Mouse (Mus musculus): ENCODE data around the gene Dnah8. TPM values are rescaled to one million over a fixed set of nuclear protein-coding genes. Genes with fewer than 3 reads are reported as not detected.
A peak's percentile ranks its signal among the peaks of the same experiment; 100 is the strongest.
"Not testable (repeated sequence)": the region's sequence is repeated elsewhere in the genome, so short reads cannot be mapped to it uniquely, and the experiment has no call there.

Dnah8 gene
- polyA plus RNA-seq, 1 experiment, result 9.8 TPM

GRCm38 (mm10) chr17:30607330-30607729 is 16.8 kb upstream of the Dnah8 start:
- WGBS, result 62% methylated on average over 7 of the region's 7 CpGs
- DNase-seq (ENCODE audit: low read depth, low spot score), result no peak

DNA sequence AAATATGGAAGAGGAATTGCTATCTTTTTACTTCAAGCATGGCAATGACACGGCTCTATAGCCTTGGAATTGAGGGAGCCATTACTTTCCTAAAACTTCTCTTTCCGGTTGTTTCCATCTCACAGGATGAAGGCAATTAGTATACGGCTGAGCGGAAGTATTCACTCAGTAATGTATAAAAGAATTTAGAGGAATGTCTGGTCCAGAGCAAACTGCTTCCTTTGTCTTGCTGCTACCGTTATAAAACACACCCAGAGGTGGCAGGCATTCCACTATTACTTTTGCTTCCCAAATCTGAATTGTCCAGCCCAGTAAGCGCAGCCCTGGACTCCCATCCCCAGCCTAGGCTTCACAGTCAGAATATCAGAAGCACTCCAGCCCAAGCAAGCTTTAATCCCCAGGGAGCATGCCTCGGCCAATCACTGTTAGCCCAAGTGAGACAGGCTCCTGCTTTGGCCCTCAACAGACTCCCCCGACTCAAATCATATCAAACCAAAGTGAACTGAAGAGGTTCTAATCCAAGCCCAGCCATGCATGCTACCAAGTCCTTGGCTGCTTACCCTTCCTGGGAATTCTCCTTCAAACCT is 16.2 kb upstream of the Dnah8 start:
- WGBS, result 60% methylated on average over 8 of the region's 8 CpGs
- no peak for DNase-seq (ENCODE audit: low read depth, low spot score)

DNA sequence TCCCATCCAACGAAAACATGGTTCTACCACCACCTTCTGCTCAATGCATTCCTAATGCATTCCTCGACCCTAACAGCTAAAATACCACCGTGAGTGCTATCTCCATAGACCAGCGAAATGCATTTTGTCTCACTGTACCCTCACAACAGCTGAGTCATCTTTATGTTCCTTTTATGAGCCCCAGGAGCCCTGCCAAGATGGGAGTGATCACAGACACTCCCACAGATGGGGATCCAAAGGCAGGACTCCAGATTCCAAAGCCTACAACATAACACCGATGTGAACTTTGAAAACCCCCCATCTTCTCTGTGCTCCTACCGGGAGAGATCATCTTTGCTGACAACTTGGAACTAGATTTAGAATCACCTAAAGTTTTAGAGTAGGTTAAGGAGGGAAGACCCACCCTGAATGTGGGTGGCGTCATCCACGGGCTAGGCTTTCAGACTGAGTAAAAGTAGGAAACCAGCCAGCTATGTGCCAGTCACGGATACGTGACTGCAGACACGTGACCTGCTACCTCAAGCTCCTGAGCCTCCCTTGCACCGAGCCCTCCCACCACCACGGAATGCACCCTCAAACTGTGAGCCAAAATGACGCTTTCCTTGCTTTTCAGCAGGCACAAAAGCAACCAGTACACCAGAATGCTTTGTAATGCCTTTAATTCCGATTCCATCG is 14.7 kb upstream of the Dnah8 start:
- 25% methylated on average over 16 of the region's 16 CpGs for WGBS
- DNase-seq (ENCODE audit: low read depth, low spot score), result peak; percentile 95

- WGBS, result 55% methylated on average over 5 of the region's 5 CpGs
- DNase-seq (ENCODE audit: low read depth, low spot score), result no peak
Measured at GRCm38 (mm10) chr17:30609980-30610307, 14.2 kb upstream of the Dnah8 start.

GRCm38 (mm10) chr17:30610739-30611138 is 13.4 kb upstream of the Dnah8 start:
- 64% methylated on average over 1 of the region's 1 CpGs for WGBS
- no peak for DNase-seq (ENCODE audit: low read depth, low spot score)

- 14% methylated on average over 18 of the region's 18 CpGs for WGBS
- no peak for DNase-seq (ENCODE audit: low read depth, low spot score)
Measured at GRCm38 (mm10) chr17:30611221-30612074, 12.7 kb upstream of the Dnah8 start.

GRCm38 (mm10) chr17:30612075-30612859 is 11.9 kb upstream of the Dnah8 start:
- WGBS, result under 1% methylated on average over 34 of the region's 34 CpGs
- DNase-seq (ENCODE audit: low read depth, low spot score), result peak; percentile 69

DNA sequence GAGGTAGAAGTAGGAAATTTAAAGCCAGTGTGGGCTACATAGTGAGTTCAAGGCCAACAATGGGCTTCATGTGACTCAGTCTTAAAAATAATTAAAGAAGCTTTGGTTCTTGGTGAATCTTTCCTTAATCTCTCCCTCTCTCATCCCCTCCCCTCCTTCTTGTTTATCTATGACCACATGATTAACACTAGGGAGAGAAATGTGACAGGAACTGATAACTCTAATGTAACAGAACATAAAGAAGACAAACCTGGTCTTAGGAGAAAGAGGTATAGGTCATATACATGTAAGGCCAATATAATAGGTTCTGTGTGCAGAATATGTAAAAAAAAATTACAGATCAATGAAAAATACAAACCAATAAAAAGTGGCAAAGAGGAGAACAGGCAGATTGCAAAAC is 10.8 kb upstream of the Dnah8 start:
- DNase-seq (ENCODE audit: low read depth, low spot score), result no peak

DNA sequence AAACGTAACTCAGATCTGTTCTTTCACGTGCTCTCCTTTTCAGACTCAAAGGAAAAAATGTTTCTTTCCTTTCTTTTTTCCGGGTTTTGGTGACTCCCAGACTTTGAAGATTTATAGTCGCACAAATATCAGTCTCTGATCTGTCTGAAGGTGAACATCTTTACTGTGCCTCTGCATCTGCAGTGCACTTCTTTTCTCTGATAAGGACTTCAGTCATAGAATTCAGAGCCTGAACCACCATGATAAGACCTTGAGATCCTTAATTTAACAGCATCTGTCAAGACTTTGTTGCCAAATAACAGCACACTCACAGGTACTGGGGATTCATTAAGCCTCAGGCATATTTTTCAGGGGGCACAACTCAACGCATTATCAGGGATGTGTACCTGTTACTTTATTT is 8.0 kb upstream of the Dnah8 start:
- WGBS, result 80% methylated on average over 5 of the region's 5 CpGs
- DNase-seq (ENCODE audit: low read depth, low spot score), result no peak

- DNase-seq (ENCODE audit: low read depth, low spot score), result no peak
- 48% methylated on average over 3 of the region's 3 CpGs for WGBS
Measured at GRCm38 (mm10) chr17:30618136-30618891, 5.8 kb upstream of the Dnah8 start.

- DNase-seq (ENCODE audit: low read depth, low spot score), result no peak
Measured at GRCm38 (mm10) chr17:30619153-30619552, 5.0 kb upstream of the Dnah8 start.

GRCm38 (mm10) chr17:30620548-30620947 is 3.6 kb upstream of the Dnah8 start:
- whole genome bisulfite sequencing, result 9% methylated on average over 2 of the region's 2 CpGs
- DNase-seq (ENCODE audit: low read depth, low spot score), result no peak

More at GRCm38 (mm10) chr17:30619153-30619552, 5.0 kb upstream of the Dnah8 start:
- 16% methylated on average over 2 of the region's 2 CpGs for WGBS

DNA sequence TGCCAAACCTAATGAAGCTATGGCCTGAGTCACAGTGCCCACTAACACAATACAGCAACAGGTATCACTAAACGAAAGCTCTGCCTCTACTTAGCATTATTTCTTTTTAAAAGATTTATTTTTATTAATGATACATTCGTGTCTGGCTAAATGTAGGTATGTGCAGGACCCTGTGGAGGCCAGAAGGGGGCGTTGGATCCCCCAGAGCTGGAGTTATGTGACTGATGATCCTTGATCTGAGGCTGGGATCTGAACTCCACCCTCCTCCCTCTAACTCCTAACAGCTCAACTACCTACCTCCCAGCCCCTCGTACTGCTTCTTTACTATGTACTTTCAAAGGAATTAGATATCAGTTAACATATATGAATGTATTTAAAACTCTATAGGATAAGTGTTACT is 2.7 kb upstream of the Dnah8 start:
- 77% methylated on average over 4 of the region's 4 CpGs for WGBS
- no peak for DNase-seq (ENCODE audit: low read depth, low spot score)

DNA sequence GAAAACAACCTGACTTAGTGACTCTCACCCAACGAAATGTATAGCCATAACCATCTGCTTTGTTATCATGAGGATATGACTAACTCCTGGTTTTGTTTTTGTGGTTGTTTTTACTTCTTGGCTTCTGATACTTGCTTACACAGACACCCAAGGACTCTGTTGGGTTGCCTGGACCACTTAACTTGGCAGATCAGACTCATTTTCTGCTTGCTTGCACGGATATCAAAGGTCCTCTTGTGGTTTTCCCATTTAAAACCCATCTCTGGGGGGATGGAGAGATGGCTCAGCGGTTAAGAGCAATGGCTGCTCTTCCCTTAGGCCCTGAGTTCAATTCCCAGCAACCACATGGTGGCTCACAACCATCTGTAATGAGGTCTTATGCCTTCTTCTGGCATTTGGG is 954 bp upstream of the Dnah8 start:
- no peak for DNase-seq (ENCODE audit: low read depth, low spot score)
- 86% methylated on average over 3 of the region's 3 CpGs for WGBS

DNA sequence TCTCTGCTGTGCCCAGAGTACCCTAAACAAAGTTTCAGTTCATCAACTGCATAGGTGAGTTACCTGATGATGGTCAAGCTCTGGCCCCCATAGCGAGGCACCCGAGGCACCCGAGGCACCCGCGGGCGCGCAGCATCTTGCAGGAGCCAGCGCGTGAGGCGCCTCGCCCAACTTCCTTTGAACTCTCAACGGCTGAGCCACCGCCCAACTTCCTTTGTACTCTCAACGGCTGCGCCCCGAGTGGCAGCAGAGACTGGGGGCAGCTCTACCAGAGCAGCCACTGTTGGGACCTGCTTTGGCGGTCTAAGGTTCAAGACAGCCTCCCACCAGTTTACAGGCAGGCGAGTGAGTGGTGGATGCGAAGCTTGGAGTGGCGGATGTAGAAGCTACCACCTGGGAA is 2.6 kb downstream of the Dnah8 start, which contains the start of gene Glo1:
Gene Glo1 (minus strand): TSS at position 153 of the 400 bp plus-strand sequence.
- WGBS, result no CpG with 5 or more reads among the region's 20 CpGs
- DNase-seq (ENCODE audit: low read depth, low spot score), result not testable (repeated sequence)

DNA sequence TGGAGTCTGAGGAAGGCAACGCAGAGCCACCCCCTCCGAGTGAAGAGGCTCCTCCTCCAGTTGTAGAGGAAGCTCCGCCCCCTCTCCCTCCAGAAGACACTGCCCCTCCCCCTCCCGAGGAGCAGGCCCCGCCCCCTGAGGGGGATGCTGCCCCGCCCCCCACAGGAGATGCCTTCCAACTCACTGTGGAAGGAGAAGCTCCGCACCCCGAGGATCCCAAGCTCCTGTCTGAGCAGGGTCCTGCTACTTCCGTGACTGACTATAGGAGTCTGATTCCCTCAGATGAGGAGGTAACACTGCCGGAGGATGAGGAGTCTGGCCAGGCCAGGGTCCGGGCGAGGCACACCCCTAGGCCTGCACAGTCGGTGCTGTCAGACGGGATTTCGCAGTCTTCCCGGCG is 11.2 kb downstream of the Dnah8 start:
- 61% methylated on average over 16 of the region's 17 CpGs for WGBS
- DNase-seq (ENCODE audit: low read depth, low spot score), result no peak

DNA sequence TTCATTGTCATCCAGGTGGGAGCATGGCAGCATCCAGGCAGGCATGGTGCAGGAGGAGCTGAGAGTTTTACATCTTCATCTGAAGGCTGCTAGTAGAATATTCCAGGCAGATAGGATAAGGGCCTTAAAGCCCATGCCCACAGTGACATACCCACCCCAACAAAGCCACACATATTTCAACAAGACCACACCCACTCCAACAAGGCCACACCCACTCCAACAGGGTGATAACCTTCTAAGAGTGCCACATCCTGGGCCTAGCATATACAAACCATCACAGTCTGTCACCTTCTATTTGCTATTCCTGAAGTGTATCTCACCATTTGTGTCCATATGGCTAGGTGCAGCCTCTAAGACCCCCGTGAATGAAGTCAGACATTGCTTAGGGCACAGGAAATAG is 13.6 kb downstream of the Dnah8 start:
- DNase-seq (ENCODE audit: low read depth, low spot score), result no peak
- WGBS, result 67% methylated on average over 1 of the region's 1 CpGs

- DNase-seq (ENCODE audit: low read depth, low spot score), result no peak
- 49% methylated on average over 2 of the region's 2 CpGs for WGBS
Measured at GRCm38 (mm10) chr17:30638996-30639395, 14.8 kb downstream of the Dnah8 start.

GRCm38 (mm10) chr17:30640896-30641295 is 16.7 kb downstream of the Dnah8 start:
- no peak for DNase-seq (ENCODE audit: low read depth, low spot score)
- WGBS, result 86% methylated on average over 5 of the region's 5 CpGs

Measured in large intestine, adult 2 months (tissue).